Mouse (Mus musculus) erythroblast, adult 5-6 weeks (primary cell): ENCODE results near the gene Abcf2. TPM values are rescaled to one million over a fixed set of nuclear protein-coding genes. Genes with fewer than 3 reads are reported as not detected.

ENCODE experiments used
- ATAC-seq: replicated peaks from 2 replicates; pipeline ENCODE4 v1.8.0; 2016; ENCODE audit warnings: moderate number of reproducible peaks, mild to moderate bottlenecking, moderate TSS enrichment, inconsistent platforms; ENCODE audit not compliant: poor library complexity, low FRiP score, severe bottlenecking
- total RNA-seq, 2 experiments: library from RNA; stranded (forward) in 1 of 2; stranded (reverse) in 1 of 2; fragments of 150-400 nt in 1 of 2; fragments of 200-764, 138-1000 nt in 1 of 2; gene quantifications; 2 replicates each; pipeline versions ENCODE4 v1.2.3 to v1.2.4; 2015 to 2017; ENCODE audit warnings: low replicate concordance in 2 of 2

Abcf2 gene
- total RNA-seq, 2 experiments from 2014 or later, result 7.1 to 17.4 TPM

- ATAC-seq, result no peak
Measured at GRCm38 (mm10) chr5:24536511-24536910, 40.8 kb downstream of the Abcf2 start.

GRCm38 (mm10) chr5:24535731-24536130, 41.5 kb downstream of the Abcf2 start:
- no peak for ATAC-seq

GRCm38 (mm10) chr5:24534292-24534691, 43.0 kb downstream of the Abcf2 start:
- ATAC-seq, result no peak

GRCm38 (mm10) chr5:24533391-24533790, 43.9 kb downstream of the Abcf2 start:
- no peak for ATAC-seq

- ATAC-seq, result peak; percentile 98
Measured at GRCm38 (mm10) chr5:24530042-24530689, 47.1 kb downstream of the Abcf2 start.

GRCm38 (mm10) chr5:24527780-24528179, 49.5 kb downstream of the Abcf2 start:
- no peak for ATAC-seq

GRCm38 (mm10) chr5:24526889-24527230, 50.4 kb downstream of the Abcf2 start, which contains the start of gene Gbx1:
Gbx1 (minus strand) TSS chr5:24527202.
- no peak for ATAC-seq

- no peak for ATAC-seq
Measured at GRCm38 (mm10) chr5:24526190-24526888, 50.9 kb downstream of the Abcf2 start.

GRCm38 (mm10) chr5:24525360-24526189, 51.7 kb downstream of the Abcf2 start:
- no peak for ATAC-seq

- no peak for ATAC-seq
Measured at GRCm38 (mm10) chr5:24524522-24524921, 52.7 kb downstream of the Abcf2 start.

- ATAC-seq, result no peak
Measured at GRCm38 (mm10) chr5:24523806-24524205, 53.5 kb downstream of the Abcf2 start.

GRCm38 (mm10) chr5:24521366-24521765, 55.9 kb downstream of the Abcf2 start:
- no peak for ATAC-seq

Other genes with a start within 250 kb of the Abcf2 start
- not detected in 2 replicates for gene Kcnh2, start 225.9 kb downstream of the Abcf2 start, total RNA-seq (2015; ENCODE audit: low replicate concordance)
- gene Kcnh2, start 225.9 kb downstream of the Abcf2 start, total RNA-seq (2017; ENCODE audit: low replicate concordance), result 0.14 TPM in 1 of 2 replicates, not detected in the other
- not detected in 2 replicates for gene Nos3, start 212.7 kb downstream of the Abcf2 start, total RNA-seq (2015; ENCODE audit: low replicate concordance)
- gene Nos3, start 212.7 kb downstream of the Abcf2 start, total RNA-seq (2017; ENCODE audit: low replicate concordance), result not detected in 2 replicates
- gene Atg9b, start 185.3 kb downstream of the Abcf2 start, total RNA-seq (2015; ENCODE audit: low replicate concordance), result not detected in 2 replicates
- gene Atg9b, start 185.3 kb downstream of the Abcf2 start, total RNA-seq (2017; ENCODE audit: low replicate concordance), result not detected in 2 replicates
- 11.3 and 22.7 TPM in 2 replicates for gene Abcb8, start 183.8 kb downstream of the Abcf2 start, total RNA-seq (2015; ENCODE audit: low replicate concordance)
- gene Abcb8, start 183.8 kb downstream of the Abcf2 start, total RNA-seq (2017; ENCODE audit: low replicate concordance), result 2.9 and 5.5 TPM in 2 replicates
- not detected in 2 replicates for gene Asic3, start 164.1 kb downstream of the Abcf2 start, total RNA-seq (2015; ENCODE audit: low replicate concordance)
- gene Asic3, start 164.1 kb downstream of the Abcf2 start, total RNA-seq (2017; ENCODE audit: low replicate concordance), result 1.3 TPM in 1 of 2 replicates, not detected in the other
- 0.58 and 4.2 TPM in 2 replicates for gene Cdk5, start 153.9 kb downstream of the Abcf2 start, total RNA-seq (2015; ENCODE audit: low replicate concordance)
- 2.5 and 3.5 TPM in 2 replicates for gene Cdk5, start 153.9 kb downstream of the Abcf2 start, total RNA-seq (2017; ENCODE audit: low replicate concordance)
- gene Slc4a2, start 153.6 kb downstream of the Abcf2 start, total RNA-seq (2015; ENCODE audit: low replicate concordance), result 1.7 and 16.1 TPM in 2 replicates
- 6.3 and 15.9 TPM in 2 replicates for gene Slc4a2, start 153.6 kb downstream of the Abcf2 start, total RNA-seq (2017; ENCODE audit: low replicate concordance)
- 9.2 and 25.1 TPM in 2 replicates for gene Fastk, start 132.2 kb downstream of the Abcf2 start, total RNA-seq (2015; ENCODE audit: low replicate concordance)
- 4.3 and 9.1 TPM in 2 replicates for gene Fastk, start 132.2 kb downstream of the Abcf2 start, total RNA-seq (2017; ENCODE audit: low replicate concordance)
- gene Tmub1, start 129.6 kb downstream of the Abcf2 start, total RNA-seq (2015; ENCODE audit: low replicate concordance), result 2.9 and 3.7 TPM in 2 replicates
- 2.0 and 4.3 TPM in 2 replicates for gene Tmub1, start 129.6 kb downstream of the Abcf2 start, total RNA-seq (2017; ENCODE audit: low replicate concordance)
- gene Agap3, start 125.3 kb downstream of the Abcf2 start, total RNA-seq (2015; ENCODE audit: low replicate concordance), result 1.0 and 3.5 TPM in 2 replicates
- gene Agap3, start 125.3 kb downstream of the Abcf2 start, total RNA-seq (2017; ENCODE audit: low replicate concordance), result 10.5 and 14.5 TPM in 2 replicates
- gene Gbx1, start 50.3 kb downstream of the Abcf2 start, total RNA-seq (2015; ENCODE audit: low replicate concordance), result not detected in 2 replicates
- not detected in 2 replicates for gene Gbx1, start 50.3 kb downstream of the Abcf2 start, total RNA-seq (2017; ENCODE audit: low replicate concordance)
- gene Asb10, start 36.5 kb downstream of the Abcf2 start, total RNA-seq (2015; ENCODE audit: low replicate concordance), result not detected in 2 replicates
- gene Asb10, start 36.5 kb downstream of the Abcf2 start, total RNA-seq (2017; ENCODE audit: low replicate concordance), result 0.14 TPM in 1 of 2 replicates, not detected in the other
- not detected in 2 replicates for gene 4931409K22Rik, start 20.7 kb downstream of the Abcf2 start, total RNA-seq (2015; ENCODE audit: low replicate concordance)
- gene 4931409K22Rik, start 20.7 kb downstream of the Abcf2 start, total RNA-seq (2017; ENCODE audit: low replicate concordance), result not detected in 2 replicates
- gene Chpf2, start 9.3 kb upstream of the Abcf2 start, total RNA-seq (2015; ENCODE audit: low replicate concordance), result 0.96 and 1.3 TPM in 2 replicates
- gene Chpf2, start 9.3 kb upstream of the Abcf2 start, total RNA-seq (2017; ENCODE audit: low replicate concordance), result 1.6 and 3.6 TPM in 2 replicates
- not detected in 2 replicates for gene Smarcd3, start 46.9 kb upstream of the Abcf2 start, total RNA-seq (2015; ENCODE audit: low replicate concordance)
- 0.42 TPM in 1 of 2 replicates, not detected in the other for gene Smarcd3, start 46.9 kb upstream of the Abcf2 start, total RNA-seq (2017; ENCODE audit: low replicate concordance)
- gene Nub1, start 108.1 kb upstream of the Abcf2 start, total RNA-seq (2015; ENCODE audit: low replicate concordance), result 17.7 and 23.6 TPM in 2 replicates
- gene Nub1, start 108.1 kb upstream of the Abcf2 start, total RNA-seq (2017; ENCODE audit: low replicate concordance), result 41.7 and 52.3 TPM in 2 replicates
- not detected in 2 replicates for gene Wdr86, start 153.3 kb upstream of the Abcf2 start, total RNA-seq (2015; ENCODE audit: low replicate concordance)
- not detected in 2 replicates for gene Wdr86, start 153.3 kb upstream of the Abcf2 start, total RNA-seq (2017; ENCODE audit: low replicate concordance)
- gene Crygn, start 180.5 kb upstream of the Abcf2 start, total RNA-seq (2015; ENCODE audit: low replicate concordance), result not detected in 2 replicates
- not detected in 2 replicates for gene Crygn, start 180.5 kb upstream of the Abcf2 start, total RNA-seq (2017; ENCODE audit: low replicate concordance)